Mouse (Mus musculus): Measurements from ENCODE around the gene Krtap24-1. TPM values are rescaled to one million over a fixed set of nuclear protein-coding genes. Genes with fewer than 3 reads are reported as not detected.

The Krtap24-1 gene
- not detected in 2 replicates for polyA plus RNA-seq (2012; rRNA removed; ENCODE audit: low replicate concordance)

GRCm38 (mm10) chr16:88611922-88612321, at the start of gene Krtap24-1:
TSS of gene Krtap24-1 (minus strand) at chr16:88612279.

GRCm38 (mm10) chr16:88647358-88647846, 35.3 kb upstream of the Krtap24-1 start, which contains the start of gene Krtap26-1:
TSS of gene Krtap26-1 (minus strand) at chr16:88647796.

GRCm38 (mm10) chr16:88627566-88627965, 15.5 kb upstream of the Krtap24-1 start, which contains the start of gene 2310079G19Rik:
TSS of gene 2310079G19Rik (minus strand) at chr16:88627666.

GRCm38 (mm10) chr16:88563045-88563913, 48.8 kb downstream of the Krtap24-1 start, which contains the start of gene Cldn8:
TSS of gene Cldn8 (minus strand) at chr16:88563183.

Other genes starting within 250 kb of the Krtap24-1 start
- not detected in 2 replicates for gene Cldn17, start 105.3 kb downstream of the Krtap24-1 start, polyA plus RNA-seq (2012; rRNA removed; ENCODE audit: low replicate concordance)
- gene Cldn8, start 49.1 kb downstream of the Krtap24-1 start, polyA plus RNA-seq (2012; rRNA removed; ENCODE audit: low replicate concordance) = 0.58 TPM in 1 of 2 replicates, not detected in the other
- not detected in 2 replicates for gene 2310079G19Rik, start 15.4 kb upstream of the Krtap24-1 start, polyA plus RNA-seq (2012; rRNA removed; ENCODE audit: low replicate concordance)
- not detected in 2 replicates for gene Krtap26-1, start 35.5 kb upstream of the Krtap24-1 start, polyA plus RNA-seq (2012; rRNA removed; ENCODE audit: low replicate concordance)
- not detected in 2 replicates for gene Krtap27-1, start 59.4 kb upstream of the Krtap24-1 start, polyA plus RNA-seq (2012; rRNA removed; ENCODE audit: low replicate concordance)
- gene 2310061N02Rik, start 95.7 kb upstream of the Krtap24-1 start, polyA plus RNA-seq (2012; rRNA removed; ENCODE audit: low replicate concordance) = not detected in 2 replicates
- not detected in 2 replicates for gene Krtap13-1, start 116.6 kb upstream of the Krtap24-1 start, polyA plus RNA-seq (2012; rRNA removed; ENCODE audit: low replicate concordance)
- not detected in 2 replicates for gene Krtap13, start 139.4 kb upstream of the Krtap24-1 start, polyA plus RNA-seq (2012; rRNA removed; ENCODE audit: low replicate concordance)
- gene 2310034C09Rik, start 146.6 kb upstream of the Krtap24-1 start, polyA plus RNA-seq (2012; rRNA removed; ENCODE audit: low replicate concordance) = not detected in 2 replicates
- not detected in 2 replicates for gene 2310057N15Rik, start 161.9 kb upstream of the Krtap24-1 start, polyA plus RNA-seq (2012; rRNA removed; ENCODE audit: low replicate concordance)
- gene Gm5965, start 165.6 kb upstream of the Krtap24-1 start, polyA plus RNA-seq (2012; rRNA removed; ENCODE audit: low replicate concordance) = not detected in 2 replicates
- gene Gm20741, start 199.9 kb upstream of the Krtap24-1 start, polyA plus RNA-seq (2012; rRNA removed; ENCODE audit: low replicate concordance) = not detected in 2 replicates
- not detected in 2 replicates for gene Krtap15, start 207.9 kb upstream of the Krtap24-1 start, polyA plus RNA-seq (2012; rRNA removed; ENCODE audit: low replicate concordance)
- gene Krtap14, start 213.9 kb upstream of the Krtap24-1 start, polyA plus RNA-seq (2012; rRNA removed; ENCODE audit: low replicate concordance) = not detected in 2 replicates